Mouse (Mus musculus) hindbrain, embryonic 11.5 days (tissue): ENCODE measurements at regions not wholly inside any gene's neighbourhood (a gene's known extent, or its start where the extent isn't known, plus 50 kb on each side); places are given as distances from the start of the nearest gene placed in this dataset.

Experiments
- ATAC-seq: fragments of 200-750 bp; cut with Nextera tagmentation; 2 replicates; pipeline ENCODE4 v1.8.0; 2017; ENCODE audit warnings: mild to moderate bottlenecking, moderate TSS enrichment, moderate library complexity; ENCODE audit not compliant: low FRiP score
- DNase-seq: peaks from one replicate; pipeline ENCODE4 v3.0.0-alpha.2; 2015; ENCODE audit warnings: low spot score
- H3K27ac ChIP-seq: fragments of 300-500 bp; sonication (generic); 2 replicates; pipeline ENCODE4 v1.5.1; 2014; ENCODE audit warnings: mild to moderate bottlenecking, low read depth, low read length
- H3K27me3 ChIP-seq: fragments of 300-500 bp; sonication (generic); 2 replicates; pipeline ENCODE4 v1.6.1; 2014; ENCODE audit warnings: mild to moderate bottlenecking, low read length, moderate library complexity, mixed read lengths; ENCODE audit not compliant: control insufficient read depth, insufficient read depth
- H3K36me3 ChIP-seq: fragments of 300-500 bp; sonication (generic); 2 replicates; pipeline ENCODE4 v1.6.1; 2014; ENCODE audit warnings: mild to moderate bottlenecking, low read length, moderate library complexity, mixed read lengths; ENCODE audit not compliant: control insufficient read depth, insufficient read depth
- H3K4me1 ChIP-seq: fragments of 300-500 bp; sonication (generic); replicated peaks from 2 replicates; pipeline ENCODE4 v1.6.1; 2014; ENCODE audit warnings: low read length, mixed read lengths; ENCODE audit not compliant: control insufficient read depth, insufficient read depth
- H3K4me2 ChIP-seq: fragments of 300-500 bp; sonication (generic); replicated peaks from 2 replicates; pipeline ENCODE4 v1.6.1; 2014; ENCODE audit warnings: mild to moderate bottlenecking, low read depth, low read length
- H3K4me3 ChIP-seq: fragments of 300-500 bp; sonication (generic); 2 replicates; pipeline ENCODE4 v1.5.1; 2014; ENCODE audit warnings: low read depth, low read length
- H3K9ac ChIP-seq: fragments of 300-500 bp; sonication (generic); 2 replicates; pipeline ENCODE4 v1.6.1; 2014; ENCODE audit warnings: low read depth, low read length
- H3K9me3 ChIP-seq: fragments of 300-500 bp; sonication (generic); 2 replicates; pipeline ENCODE4 v1.6.1; 2016; ENCODE audit warnings: low read length; ENCODE audit not compliant: control insufficient read depth
- WGBS: fragments of 180-500 bp; shearing (Covaris S2); extraction: QIAGEN DNeasy Blood & Tissue Kit; methylation state at CpG from one replicate; pipeline ENCODE4 v1.1.7; 2014; 5-methylcytosine and 5-hydroxymethylcytosine counted together

DNA sequence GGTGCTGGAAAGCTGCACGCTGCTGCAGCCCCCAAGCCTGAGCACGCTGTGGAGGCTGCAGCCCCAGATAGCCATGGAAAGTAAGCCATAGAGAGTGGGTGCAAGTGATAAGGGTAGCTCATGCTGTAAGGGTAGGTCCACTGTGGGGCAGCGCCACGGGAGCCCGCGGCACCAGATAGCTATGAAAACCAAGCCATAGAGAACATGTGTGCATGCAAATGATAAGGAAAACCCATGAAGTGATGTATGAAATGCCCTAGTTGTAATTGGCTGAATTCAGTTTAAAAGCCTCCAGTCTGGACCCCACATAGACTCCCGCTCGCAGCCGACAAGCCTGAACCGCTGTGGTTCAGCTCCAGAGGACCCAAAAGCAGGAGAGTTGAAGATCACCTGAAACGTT lies 58.8 kb upstream of the L3mbtl3 start:
- ATAC-seq (no peak), DNase-seq (no peak)
- Histone ChIP-seq H3K27me3 (no peaks in the 10 kb centered on the region), H3K9ac (no peak overlapping the region), H3K4me2 (no peak overlapping the region), H3K36me3 (no peaks in the 10 kb centered on the region), H3K4me3 (no peak overlapping the region), H3K9me3 (no peaks in the 10 kb centered on the region), H3K4me1 (no peaks in the 10 kb centered on the region), H3K27ac (no peak overlapping the region)
- 90% methylated on average over 11 of the region's 11 CpGs for WGBS

- Histone ChIP-seq H3K4me2 (no peak overlapping the region), H3K27ac (no peak overlapping the region), H3K4me3 (no peak overlapping the region), H3K9ac (no peak overlapping the region), H3K4me1 (no peaks in the 10 kb centered on the region), H3K9me3 (no peaks in the 10 kb centered on the region), H3K27me3 (no peaks in the 10 kb centered on the region), H3K36me3 (no peaks in the 10 kb centered on the region)
- DNase-seq (no peak), ATAC-seq (no peak)
- WGBS = 92% methylated on average over 1 of the region's 1 CpGs
Measured at GRCm38 (mm10) chr10:26440720-26441119, 64.9 kb upstream of the L3mbtl3 start.

DNA sequence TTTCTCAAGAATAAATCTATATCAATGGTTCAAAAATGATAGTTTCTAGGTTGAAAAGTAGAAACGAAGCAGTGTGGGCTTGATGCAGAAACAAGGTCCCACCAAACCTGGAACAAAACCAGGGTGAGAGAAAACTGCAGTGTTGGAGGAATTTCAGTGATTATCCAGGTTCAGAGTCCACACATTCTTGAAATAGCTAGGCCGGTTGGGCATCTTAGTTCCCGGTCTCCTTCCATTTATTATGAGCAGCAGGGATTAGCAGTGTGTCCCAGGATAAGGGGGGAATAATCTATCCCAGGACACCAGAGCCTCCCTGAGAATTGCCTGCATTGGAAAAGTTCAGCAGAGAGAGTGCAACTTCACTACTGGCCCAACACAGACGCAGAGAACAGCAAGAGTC lies 108.5 kb upstream of the L3mbtl3 start:
- H3K4me2 ChIP-seq = no peak overlapping the region
- ATAC-seq (no peak), DNase-seq (no peak)
- H3K4me3 ChIP-seq = no peak overlapping the region
- WGBS = 55% methylated on average over 4 of the region's 4 CpGs
- no peak overlapping the region for H3K9ac ChIP-seq
- no peaks in the 10 kb centered on the region for H3K27me3 ChIP-seq
- no peaks in the 10 kb centered on the region for H3K4me1 ChIP-seq
- H3K27ac ChIP-seq = no peak overlapping the region
- H3K36me3 ChIP-seq = no peaks in the 10 kb centered on the region
- H3K9me3 ChIP-seq = no peaks in the 10 kb centered on the region

DNA sequence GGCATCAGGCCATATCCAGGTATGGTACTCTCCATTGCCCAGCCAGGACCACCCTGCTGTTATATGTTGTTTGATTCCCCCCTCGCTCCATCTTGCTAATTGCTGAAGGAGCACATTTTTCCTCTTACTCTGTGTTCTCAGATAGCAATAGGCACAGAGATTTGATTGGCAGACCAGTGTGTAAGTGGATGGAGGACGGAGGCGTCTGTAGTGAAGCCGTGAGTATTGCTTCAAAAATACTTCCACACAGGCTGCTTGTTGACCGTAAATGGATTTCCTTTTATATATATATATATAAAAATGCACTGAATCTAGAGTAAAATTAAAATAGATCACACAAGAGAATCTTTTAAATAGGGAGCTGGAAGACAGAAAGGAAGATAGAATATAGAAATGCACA lies 115.6 kb upstream of the L3mbtl3 start:
- ATAC-seq (no peak), DNase-seq (no peak)
- Histone ChIP-seq H3K9ac (no peak overlapping the region), H3K27ac (no peak overlapping the region), H3K4me1 (no peaks in the 10 kb centered on the region), H3K27me3 (no peaks in the 10 kb centered on the region), H3K9me3 (no peaks in the 10 kb centered on the region), H3K36me3 (no peaks in the 10 kb centered on the region), H3K4me2 (no peak overlapping the region), H3K4me3 (no peak overlapping the region)
- 84% methylated on average over 5 of the region's 5 CpGs for WGBS

- ATAC-seq = no peak
- no peaks in the 10 kb centered on the region for H3K27me3 ChIP-seq
- no peaks in the 10 kb centered on the region for H3K4me1 ChIP-seq
- H3K36me3 ChIP-seq = no peaks in the 10 kb centered on the region
- no peak overlapping the region for H3K4me3 ChIP-seq
- 85% methylated on average over 11 of the region's 11 CpGs for WGBS
- H3K27ac ChIP-seq = no peak overlapping the region
- no peak for DNase-seq
- no peaks in the 10 kb centered on the region for H3K9me3 ChIP-seq
- no peak overlapping the region for H3K9ac ChIP-seq
- H3K4me2 ChIP-seq = no peak overlapping the region
Measured at GRCm38 (mm10) chr10:26492146-26492545, 116.4 kb upstream of the L3mbtl3 start.

GRCm38 (mm10) chr10:26492856-26493484 lies 117.2 kb upstream of the L3mbtl3 start:
- no peak overlapping the region for H3K9ac ChIP-seq
- no peak overlapping the region for H3K4me2 ChIP-seq
- H3K27me3 ChIP-seq = no peaks in the 10 kb centered on the region
- H3K4me3 ChIP-seq = no peak overlapping the region
- H3K4me1 ChIP-seq = no peaks in the 10 kb centered on the region
- ATAC-seq (no peak), DNase-seq (no peak)
- H3K27ac ChIP-seq = no peak overlapping the region
- H3K36me3 ChIP-seq = no peaks in the 10 kb centered on the region
- WGBS = 76% methylated on average over 13 of the region's 13 CpGs
- H3K9me3 ChIP-seq = no peaks in the 10 kb centered on the region

DNA sequence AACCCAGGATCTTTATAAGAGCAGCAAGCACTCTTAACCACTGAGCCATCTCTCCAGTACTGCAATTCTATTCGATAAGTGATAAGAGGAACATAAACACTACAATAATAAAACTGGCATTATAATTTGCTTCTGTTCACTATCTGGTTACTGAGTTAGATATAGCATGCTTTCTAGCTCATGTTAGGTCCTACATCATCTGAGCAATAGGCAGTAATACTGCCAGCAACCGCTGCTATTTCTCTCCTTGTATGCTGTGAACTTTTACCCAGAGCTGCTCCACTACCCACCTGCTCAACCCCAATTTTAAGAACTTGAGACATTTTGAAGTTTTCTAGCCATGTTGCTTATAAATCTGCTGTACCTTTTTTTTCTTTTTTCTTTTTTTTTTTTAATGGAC lies 118.0 kb upstream of the L3mbtl3 start:
- no peak overlapping the region for H3K4me2 ChIP-seq
- H3K27ac ChIP-seq = no peak overlapping the region
- 94% methylated on average over 2 of the region's 2 CpGs for WGBS
- no peaks in the 10 kb centered on the region for H3K27me3 ChIP-seq
- H3K36me3 ChIP-seq = no peaks in the 10 kb centered on the region
- no peaks in the 10 kb centered on the region for H3K9me3 ChIP-seq
- no peaks in the 10 kb centered on the region for H3K4me1 ChIP-seq
- no peak for ATAC-seq
- no peak for DNase-seq
- H3K4me3 ChIP-seq = no peak overlapping the region
- H3K9ac ChIP-seq = no peak overlapping the region

- no peak overlapping the region for H3K9ac ChIP-seq
- WGBS = 73% methylated on average over 9 of the region's 9 CpGs
- H3K27me3 ChIP-seq = no peaks in the 10 kb centered on the region
- H3K4me3 ChIP-seq = no peak overlapping the region
- H3K4me2 ChIP-seq = no peak overlapping the region
- no peaks in the 10 kb centered on the region for H3K9me3 ChIP-seq
- ATAC-seq (peak; percentile 40; the same call in 1 of the 2 replicates), DNase-seq (peak; percentile 53)
- no peaks in the 10 kb centered on the region for H3K4me1 ChIP-seq
- H3K27ac ChIP-seq = no peak overlapping the region
- no peaks in the 10 kb centered on the region for H3K36me3 ChIP-seq
Measured at GRCm38 (mm10) chr10:26494380-26494781, 118.6 kb upstream of the L3mbtl3 start.

DNA sequence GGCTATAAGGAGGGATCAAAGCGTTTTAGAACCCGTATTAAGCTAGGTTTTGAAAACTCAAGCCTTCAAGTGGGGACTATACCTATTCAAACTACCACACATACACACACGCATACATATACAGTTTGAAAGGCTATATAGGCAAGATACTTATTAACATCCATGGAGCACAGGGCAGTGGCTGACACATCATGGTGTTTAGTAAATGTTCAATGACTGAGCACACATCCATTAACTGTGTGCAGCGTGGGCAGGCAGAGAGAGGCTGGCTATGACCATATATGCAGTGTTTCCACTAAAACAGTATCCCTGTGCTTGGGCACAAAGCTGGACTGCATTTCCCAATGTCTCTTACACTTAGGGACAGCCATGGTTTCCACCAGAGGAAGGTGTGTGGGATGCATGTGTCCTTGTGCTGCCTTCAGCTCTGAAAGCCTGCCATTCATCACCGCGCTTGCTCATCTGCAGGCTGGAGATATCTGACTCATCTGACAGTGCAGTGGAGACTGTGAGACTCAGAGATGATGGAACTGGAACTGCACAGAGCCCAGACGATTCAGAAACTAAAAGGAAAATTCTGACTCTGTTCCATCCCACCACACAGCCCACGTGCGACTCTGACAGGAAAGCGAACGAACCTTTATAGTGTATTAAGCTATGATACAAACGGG lies 124.6 kb upstream of the L3mbtl3 start:
- WGBS = 90% methylated on average over 12 of the region's 12 CpGs

More for the DNA sequence above, 124.6 kb upstream of the L3mbtl3 start:
- H3K36me3 ChIP-seq = no peaks in the 10 kb centered on the region
- no peaks in the 10 kb centered on the region for H3K27me3 ChIP-seq
- no peak for ATAC-seq
- H3K4me2 ChIP-seq = no peak overlapping the region
- no peaks in the 10 kb centered on the region for H3K9me3 ChIP-seq
- H3K27ac ChIP-seq = no peak overlapping the region
- H3K4me3 ChIP-seq = no peak overlapping the region
- no peaks in the 10 kb centered on the region for H3K4me1 ChIP-seq
- DNase-seq = no peak
- no peak overlapping the region for H3K9ac ChIP-seq
